Mouse (Mus musculus): ENCODE measurements around the gene Dync1i1. TPM values are rescaled to one million over a fixed set of nuclear protein-coding genes. Genes with fewer than 3 reads are reported as not detected.
"Not testable (repeated sequence)": the region's sequence is repeated elsewhere in the genome, so short reads cannot be mapped to it uniquely, and the experiment has no call there.

The Dync1i1 gene
- total RNA-seq (2021), result 100 to 1,000 TPM; 127 to 147 TPM

DNA sequence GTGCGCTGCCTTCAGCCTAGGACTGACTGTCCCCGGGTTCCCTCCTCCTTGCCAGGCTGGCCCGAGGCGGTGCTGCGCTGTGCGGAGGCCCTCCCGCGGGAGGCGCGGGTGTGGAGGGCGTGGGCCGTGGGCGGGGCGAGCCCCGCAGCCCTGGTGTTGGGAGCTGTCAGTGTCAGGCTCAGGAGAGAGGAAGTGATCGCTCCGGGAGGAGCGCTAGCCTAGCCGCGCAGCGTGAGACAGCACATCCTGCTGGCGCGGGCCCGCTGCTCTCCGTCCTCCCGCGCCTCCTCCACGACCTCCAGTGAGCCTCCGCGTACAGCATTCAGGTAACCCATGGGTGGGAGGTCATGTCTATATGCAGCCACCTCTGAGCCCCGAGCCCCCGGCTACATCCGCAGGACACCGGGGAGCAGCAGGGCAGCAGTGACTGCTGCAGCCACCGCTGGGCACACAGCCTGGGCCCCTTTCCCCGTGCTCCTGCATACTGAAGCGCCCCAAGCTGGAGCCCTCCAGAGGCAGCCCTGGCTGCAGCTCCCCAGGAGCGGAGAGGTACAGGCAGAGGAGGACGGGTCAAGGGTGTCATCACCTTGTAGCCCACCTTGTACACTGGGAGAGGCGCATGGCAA, at the start of gene Dync1i1:
Dync1i1 (plus strand) TSS at position 29 of the 626 bp plus-strand sequence.
- peak; percentile 78 to 84 for DNase-seq (ENCODE audit: low spot score in 2 of 2)
- intact Hi-C loops (cut with DNase I), result loop anchor here (1.0 to 5.0 kb wide), 3 partner anchors 42 to 80 kb away; no protein-coding TSS in a partner anchor

DNA sequence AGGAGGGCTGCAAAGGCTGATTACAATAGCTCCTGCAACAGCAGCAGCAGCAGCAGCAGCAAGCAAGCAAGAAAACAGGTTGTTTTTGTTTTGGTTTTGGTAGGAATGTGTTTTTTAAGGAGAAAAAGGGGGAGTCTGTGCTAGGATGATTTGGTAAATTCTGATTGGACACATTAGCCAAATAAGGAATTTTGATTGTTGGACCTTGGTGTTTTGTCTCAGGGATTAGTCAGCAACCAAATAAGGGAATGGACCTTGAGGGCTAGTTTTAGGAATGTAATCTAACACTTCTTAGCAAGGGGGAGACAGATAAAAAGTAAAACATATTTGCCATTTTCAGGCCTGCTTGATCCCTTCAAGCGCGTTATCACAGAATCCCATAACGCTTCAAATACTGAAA, 45.7 kb upstream of the Dync1i1 start:
- no peak for DNase-seq (ENCODE audit: low spot score in 2 of 2)
- intact Hi-C loops (cut with DNase I), result no loop called here

DNA sequence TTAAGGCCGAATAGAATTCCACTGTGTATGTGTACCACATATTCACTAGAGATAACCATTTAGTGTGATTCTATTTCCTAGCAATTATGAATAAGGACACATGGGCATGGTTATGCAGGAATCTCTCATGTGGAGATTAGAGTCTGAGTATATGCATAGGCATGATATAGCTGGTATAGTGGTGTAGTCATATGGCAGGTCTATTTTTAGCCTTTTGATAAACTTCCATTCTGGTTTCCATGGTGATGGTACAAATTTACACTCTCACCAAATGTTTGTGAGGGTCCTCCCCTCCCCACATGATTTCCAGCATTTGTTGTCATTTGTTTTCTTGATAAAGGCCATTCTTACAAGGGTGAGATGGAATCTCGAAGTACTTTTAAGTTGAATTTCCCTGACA, 23.6 kb upstream of the Dync1i1 start:
- intact Hi-C loops (cut with DNase I), result no loop called here
- no peak for DNase-seq (ENCODE audit: low spot score in 2 of 2)

DNA sequence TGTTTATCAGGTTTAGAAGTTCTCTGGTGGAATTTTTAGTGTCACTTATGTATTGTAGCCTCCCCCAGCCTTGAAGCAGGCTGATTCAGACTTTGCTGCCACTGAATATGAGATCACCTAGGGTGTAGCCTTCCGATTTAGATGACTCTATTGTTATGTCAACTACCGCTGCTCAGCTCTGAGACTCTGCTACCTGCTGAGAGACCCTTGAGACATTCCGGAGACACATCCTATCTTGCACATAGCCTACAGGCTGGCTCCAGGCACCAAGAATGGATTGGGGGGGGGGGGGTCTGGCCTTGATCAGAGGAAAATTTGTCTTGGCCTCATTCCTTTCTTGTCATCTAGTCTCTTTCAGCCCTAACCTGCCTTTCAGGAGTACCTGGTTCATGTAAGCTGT, 17.5 kb upstream of the Dync1i1 start:
- DNase-seq (ENCODE audit: low spot score in 2 of 2); intact Hi-C loops (cut with DNase I): not testable (repeated sequence)

DNA sequence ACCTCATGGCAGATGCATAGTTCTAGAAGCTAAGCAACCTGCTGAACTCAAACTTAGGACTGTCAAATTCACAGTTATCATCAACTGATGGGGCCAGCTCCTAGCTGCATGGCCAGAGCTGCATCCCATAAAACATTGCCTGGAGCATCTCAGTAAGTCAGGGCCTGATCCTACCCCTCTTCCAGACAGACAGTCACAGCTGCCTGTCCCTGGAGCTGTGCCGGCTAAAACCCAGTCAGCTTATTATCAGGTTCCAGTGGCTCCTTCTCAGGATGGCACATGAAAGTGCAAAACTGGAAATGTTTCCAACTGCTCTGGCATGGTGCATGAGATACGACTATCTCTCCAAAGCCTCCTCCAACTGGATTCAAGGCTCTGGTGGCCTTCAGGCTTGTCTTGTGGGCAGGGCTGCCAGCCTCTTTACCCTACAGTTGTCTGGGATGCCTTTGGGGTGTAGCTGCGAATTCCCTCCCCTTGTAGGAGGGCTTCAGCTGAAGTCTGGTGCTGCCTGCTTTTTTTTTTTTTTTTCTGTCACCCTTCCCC, 15.3 kb upstream of the Dync1i1 start:
- no peak for DNase-seq (ENCODE audit: low spot score in 2 of 2)
- intact Hi-C loops (cut with DNase I), result no loop called here

DNA sequence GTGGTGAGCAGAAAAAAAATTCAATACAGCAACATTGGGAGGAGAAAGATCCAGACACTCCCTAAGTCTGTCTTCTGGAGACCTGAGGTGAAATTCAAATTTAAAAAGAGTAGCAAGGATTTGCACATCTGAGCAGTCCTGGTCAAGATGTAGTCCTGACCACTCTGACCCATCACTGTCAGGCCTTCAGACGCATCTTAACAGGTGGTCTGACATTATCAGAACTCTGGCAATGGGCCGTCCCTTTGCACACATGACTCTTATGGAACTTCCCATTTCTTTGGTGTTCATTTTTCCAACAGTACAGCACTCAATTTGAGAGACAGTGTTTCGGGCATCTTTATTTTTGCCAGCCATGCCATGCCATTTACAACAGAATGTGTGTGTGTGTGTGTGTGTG, 12.8 kb upstream of the Dync1i1 start:
- no peak for DNase-seq (ENCODE audit: low spot score in 2 of 2)
- intact Hi-C loops (cut with DNase I), result no loop called here

DNA sequence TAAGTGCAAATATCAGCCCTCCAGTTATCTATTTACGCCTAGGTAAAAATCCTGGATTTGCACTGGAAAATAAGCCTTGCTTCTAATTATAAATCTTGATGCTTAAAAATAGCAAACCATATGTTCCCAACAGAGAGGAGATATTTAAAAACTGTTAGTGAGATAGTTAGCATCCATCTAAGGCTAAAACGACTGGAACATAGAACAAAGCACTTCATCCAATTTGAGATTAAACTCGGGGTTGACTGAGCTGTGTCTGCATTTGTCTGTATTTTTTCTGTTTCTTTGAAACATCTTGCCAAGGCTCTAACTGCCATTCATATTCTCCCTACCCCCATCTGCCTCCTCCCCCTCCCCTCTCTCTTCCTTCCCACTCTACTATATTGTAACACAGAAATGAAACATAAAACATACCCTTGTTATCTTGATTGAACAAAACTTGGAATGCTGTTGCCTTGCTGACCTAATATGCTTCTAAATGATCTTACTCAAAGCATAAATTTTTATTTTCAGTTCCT, 10.3 kb upstream of the Dync1i1 start:
- DNase-seq (ENCODE audit: low spot score in 2 of 2), result no peak
- intact Hi-C loops (cut with DNase I), result no loop called here

DNA sequence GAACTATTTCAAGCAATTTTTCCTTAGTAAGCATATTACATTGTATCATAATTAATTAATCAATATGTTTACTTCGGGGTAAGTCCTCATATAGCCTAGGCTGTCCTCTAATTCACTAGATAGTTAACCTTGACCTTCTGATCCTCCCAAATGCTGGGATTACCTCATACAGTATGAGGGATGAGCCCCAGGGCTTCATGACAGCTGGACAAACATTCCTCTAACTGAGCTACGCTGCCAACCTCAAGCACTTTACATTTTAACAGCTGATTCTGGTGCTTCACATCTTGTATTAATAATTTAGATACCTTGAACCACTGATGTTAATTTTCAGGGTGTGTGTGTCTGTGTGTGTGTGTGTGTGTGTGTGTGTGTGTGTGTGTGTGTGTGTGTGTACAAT, 6.5 kb upstream of the Dync1i1 start:
- DNase-seq (ENCODE audit: low spot score in 2 of 2), result no peak
- intact Hi-C loops (cut with DNase I), result no loop called here

DNA sequence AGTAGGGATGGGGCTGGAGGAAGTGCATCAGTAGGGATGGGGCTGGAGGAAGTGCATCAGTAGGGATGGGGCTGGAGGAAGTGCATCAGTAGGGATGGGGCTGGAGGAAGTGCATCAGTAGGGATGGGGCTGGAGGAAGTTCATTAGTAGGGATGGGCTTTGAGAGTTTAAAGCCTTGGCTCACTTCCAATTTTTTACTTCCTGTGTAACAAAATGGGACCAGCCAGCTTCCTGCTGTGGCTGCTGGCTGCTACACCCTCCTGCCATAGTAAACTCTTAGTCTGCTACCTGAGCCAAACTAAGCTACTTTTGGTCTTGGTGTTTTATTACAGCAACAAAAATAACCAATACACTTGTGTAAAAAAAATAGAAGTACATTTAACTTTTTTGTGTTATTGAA, 4.7 kb upstream of the Dync1i1 start:
- DNase-seq (ENCODE audit: low spot score in 2 of 2); intact Hi-C loops (cut with DNase I): not testable (repeated sequence)

DNA sequence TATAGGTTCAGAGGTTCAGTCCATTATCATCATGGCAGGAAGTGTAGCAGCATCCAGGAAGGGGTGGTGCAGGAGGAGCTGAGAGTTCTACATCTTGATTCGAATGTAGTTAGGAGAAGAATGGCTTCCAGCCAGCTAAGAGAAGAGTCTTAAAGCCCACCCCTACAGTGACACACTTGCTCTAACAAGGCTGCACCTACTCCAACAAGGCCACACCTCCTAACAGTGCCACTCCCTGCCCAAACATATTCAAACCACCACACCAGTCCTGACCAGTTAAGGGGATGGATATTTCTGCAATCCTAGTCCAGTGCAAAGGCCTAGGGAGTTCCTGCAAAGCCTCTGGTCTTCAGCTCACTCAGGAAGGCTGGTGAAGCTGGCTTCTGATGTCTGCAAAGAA, 1.5 kb upstream of the Dync1i1 start:
- no peak for DNase-seq (ENCODE audit: low spot score in 2 of 2)
- intact Hi-C loops (cut with DNase I), result no loop called here

DNA sequence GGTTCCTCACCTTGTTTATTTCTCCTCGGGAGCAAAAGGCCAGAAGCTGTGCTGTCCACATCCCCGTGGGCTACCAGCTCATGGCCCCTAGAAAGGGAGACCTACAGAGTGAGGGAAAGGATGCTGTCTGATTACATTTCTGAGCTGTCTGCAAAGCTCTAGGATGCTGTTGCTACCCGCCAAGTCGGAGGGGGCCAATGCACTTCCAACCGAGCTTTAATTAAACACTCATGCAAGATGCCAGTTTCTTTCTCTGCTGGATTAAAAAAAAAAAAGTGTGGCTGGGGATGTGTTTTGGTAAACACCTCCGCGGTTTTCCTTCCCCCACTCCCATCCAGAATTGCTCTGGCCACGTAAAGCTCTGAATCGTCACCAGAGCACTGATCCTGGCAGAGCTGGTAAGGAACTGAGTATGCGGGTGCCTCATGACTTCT, 815 bp downstream of the Dync1i1 start:
- DNase-seq (ENCODE audit: low spot score in 2 of 2), result peak; percentile 42 to 48
- intact Hi-C loops (cut with DNase I), result loop anchor here (5.0 kb wide), 2 partner anchors 41 to 66 kb away; no protein-coding TSS in a partner anchor

DNA sequence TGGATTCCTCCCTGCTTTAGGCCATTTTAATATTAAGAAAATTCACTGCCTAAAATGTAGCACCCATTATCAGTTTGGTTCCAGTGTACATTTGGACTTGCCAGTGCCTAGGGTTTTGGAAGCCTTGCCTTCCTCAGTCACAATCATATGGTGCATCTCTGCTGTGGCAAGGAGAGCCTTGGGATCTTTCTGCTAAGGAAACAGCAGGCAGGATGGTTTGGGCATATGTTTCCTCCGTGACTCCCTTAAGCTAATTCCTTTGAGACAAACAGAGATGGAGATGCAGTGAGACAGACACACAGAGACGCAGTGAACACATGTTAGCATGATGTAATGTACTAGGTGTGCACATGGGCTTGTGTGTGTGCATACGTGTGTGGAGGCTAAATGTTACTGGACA, 7.8 kb downstream of the Dync1i1 start:
- DNase-seq (ENCODE audit: low spot score in 2 of 2), result no peak
- intact Hi-C loops (cut with DNase I), result no loop called here

DNA sequence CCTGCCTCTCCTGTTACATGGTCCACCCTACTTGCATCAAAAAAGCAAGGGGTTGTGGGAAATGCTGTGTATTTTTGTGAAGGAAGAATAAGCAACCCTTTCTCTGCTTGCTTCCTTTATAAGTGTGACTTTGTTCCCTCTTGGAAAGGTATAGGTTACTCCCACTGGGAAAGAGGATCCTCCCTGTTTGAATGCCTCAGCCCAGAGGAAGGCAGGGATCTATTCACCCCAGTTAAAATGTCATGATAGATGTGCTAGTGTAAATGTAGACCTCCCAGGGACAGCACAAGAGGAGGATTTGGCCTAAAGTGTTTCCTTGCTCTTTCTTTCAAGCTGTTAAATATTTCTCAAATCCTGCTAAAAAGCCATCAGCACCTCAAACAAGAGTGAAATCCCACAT, 9.0 kb downstream of the Dync1i1 start:
- intact Hi-C loops (cut with DNase I), result no loop called here
- DNase-seq (ENCODE audit: low spot score in 2 of 2), result no peak

DNA sequence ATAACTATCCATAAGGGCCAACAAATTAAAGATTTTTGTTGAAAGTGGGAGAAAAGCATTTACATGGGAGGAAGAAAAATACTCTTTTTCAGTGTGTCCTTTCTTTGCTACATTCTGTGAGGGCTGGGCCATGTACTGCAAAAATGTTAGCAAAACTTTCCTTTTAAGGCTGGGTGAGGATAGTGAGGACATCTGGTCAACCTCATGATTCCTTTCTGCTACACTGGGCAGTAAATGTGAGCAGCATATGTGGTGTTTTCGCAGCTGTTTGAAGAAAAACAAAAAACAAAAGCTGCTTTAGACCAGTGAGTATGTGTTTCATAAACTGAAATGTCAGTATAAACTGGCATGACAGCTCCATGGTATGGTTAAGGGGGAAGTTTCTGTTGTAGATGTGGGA, 9.4 kb downstream of the Dync1i1 start:
- intact Hi-C loops (cut with DNase I), result no loop called here
- no peak for DNase-seq (ENCODE audit: low spot score in 2 of 2)

DNA sequence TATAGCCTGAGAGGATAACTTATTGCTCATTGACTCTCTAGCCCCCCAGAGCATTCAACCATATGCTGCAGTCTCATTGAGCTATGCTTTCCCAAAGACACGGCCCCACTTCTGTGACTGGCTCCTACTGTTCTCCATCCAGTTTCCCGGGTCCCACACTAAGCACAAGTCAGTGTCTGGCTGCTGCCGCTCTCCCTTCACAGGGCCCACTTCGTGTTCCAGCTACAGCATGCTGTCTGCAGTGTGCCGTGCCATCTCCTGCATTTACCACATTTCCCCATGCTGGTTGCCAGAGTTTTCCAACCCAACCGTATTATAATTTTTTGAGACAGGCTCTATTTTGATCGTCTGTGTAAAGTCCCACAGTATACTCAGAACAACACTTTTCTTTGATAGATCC, 14.3 kb downstream of the Dync1i1 start:
- DNase-seq (ENCODE audit: low spot score in 2 of 2), result peak in 1 of 2 experiments; percentile 14

DNA sequence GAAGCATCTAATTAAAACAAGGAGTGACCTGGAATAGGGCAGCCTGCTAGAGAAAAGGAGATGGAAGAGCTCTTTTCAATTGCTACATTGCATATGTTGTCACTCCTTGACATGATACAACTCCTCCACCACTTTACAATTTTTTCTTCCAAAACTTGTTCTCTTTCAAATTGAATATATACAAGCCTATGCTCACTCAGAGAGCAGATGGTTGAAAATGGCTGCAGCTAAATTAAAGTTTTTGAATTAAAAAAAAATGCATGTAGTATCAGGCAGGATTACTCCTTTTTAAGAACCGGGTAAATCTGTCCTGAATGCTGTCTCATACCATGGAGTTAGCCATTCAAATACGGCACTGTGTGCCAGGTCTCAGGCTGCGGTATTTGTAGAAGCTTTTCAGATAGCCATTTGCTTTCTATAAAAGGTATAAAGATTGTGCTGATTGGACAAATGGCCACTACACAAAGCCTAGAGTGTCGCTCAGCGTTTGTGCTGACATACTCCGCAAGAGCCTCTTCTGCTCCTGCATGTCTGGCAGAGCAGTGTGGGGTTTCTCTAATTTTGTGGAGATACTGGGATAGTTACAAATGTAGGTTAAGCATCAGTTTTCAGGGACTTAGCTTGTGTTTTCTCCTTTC, 16.1 kb downstream of the Dync1i1 start:
- DNase-seq (ENCODE audit: low spot score in 2 of 2), result no peak
- intact Hi-C loops (cut with DNase I), result no loop called here

More for the DNA sequence above, 14.3 kb downstream of the Dync1i1 start:
- intact Hi-C loops (cut with DNase I), result no loop called here

DNA sequence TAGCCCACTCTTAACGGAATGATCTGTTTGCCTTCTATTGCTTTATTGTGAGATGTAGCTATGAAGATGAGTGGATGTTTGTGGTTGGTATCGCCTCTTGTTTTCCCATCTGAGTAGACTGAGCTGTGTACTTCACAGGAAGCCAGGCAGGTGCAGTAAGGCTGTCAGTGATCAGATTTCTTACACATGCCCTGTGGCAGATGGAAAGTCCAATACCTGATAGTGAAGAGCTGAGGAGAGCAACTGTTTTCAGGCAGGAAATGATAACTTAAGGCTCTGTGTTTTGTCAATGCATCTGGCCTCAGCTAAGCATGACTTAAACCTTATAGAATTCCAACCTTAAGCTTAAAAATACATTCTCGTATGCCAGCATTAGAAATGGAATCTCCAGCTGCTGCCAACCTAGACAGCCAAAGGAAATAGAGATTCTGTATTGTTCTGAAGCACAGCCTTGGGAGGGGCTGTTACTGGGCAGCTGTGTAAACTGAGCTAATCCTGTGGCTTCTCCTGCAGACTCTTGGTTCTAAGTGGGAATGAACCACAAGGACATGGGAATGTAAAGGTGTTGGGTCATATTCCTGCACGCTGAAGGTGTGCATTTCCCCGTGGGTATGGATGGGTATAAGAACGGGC, 24.8 kb downstream of the Dync1i1 start:
- no peak for DNase-seq (ENCODE audit: low spot score in 2 of 2)
- intact Hi-C loops (cut with DNase I), result no loop called here

DNA sequence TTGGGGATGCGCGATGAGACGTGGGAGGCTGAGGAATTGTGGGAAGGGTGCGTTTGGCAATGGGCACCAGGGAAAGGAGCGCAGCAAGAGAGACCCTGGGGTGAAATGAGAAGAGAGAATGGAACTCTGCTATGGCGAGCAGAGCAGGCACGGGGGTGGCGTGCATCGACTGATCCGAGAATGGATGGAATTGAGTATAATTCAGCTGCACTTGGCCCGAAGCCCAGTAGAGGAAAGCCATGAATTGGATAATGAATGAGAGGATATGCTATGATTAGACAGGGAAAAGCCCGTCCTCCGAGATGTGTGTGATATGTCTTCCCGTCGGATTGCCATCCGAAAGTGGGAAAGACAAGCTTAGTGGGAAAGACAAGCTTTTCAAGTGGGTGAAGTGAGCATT, 26.7 kb downstream of the Dync1i1 start:
- intact Hi-C loops (cut with DNase I), result no loop called here

DNA sequence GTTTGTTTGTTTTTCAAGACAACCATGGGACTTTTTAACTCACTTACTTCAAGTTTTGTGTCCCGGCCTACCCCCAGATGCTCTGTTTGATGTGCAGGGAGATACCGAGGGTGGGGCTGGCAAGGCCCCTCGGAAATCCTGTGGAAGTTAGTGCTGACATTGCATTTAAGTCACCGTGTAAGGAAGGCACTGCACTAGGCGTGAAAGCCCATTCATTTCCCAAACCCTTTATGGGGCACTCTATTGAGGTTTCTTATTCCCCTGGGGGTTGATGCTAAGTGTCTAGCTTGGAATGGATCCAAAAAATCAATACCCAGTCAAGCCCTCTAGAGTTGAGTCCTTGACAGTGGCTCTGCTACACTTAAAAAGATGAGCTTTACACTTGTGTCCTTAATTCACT, 27.2 kb downstream of the Dync1i1 start:
- DNase-seq (ENCODE audit: low spot score in 2 of 2), result no peak
- intact Hi-C loops (cut with DNase I), result no loop called here

More for the DNA sequence above, 26.7 kb downstream of the Dync1i1 start:
- peak; percentile 33 to 46 for DNase-seq (ENCODE audit: low spot score in 2 of 2)

DNA sequence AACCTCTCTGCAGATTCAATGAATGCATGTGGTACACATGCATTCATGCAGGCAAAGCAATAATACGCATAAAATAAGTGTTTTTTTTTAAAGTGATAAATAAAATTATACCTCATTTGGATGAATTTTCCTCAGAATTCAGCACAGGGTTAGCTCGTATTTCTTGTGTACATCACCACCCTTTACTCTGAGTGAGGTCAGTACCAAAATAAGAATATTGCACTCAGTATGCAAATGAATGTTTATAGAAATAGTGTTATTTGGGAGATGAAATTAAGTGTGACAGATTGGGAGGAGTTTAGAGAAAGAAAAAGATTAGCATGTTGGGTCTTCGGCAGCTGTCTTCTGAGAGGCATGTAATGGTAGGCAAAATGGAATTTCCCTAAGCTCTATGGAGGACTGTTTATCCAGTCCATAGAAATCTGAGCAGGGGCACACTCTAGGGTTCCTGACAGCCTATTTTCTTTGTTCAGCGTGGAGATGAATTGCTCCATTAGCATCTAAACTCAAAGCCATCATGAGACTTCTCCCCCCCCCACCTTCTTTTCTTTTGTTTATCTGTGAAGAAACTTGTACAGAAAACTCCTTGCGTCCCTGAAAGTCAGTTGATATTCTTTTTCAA, 31.2 kb downstream of the Dync1i1 start:
- intact Hi-C loops (cut with DNase I), result no loop called here
- DNase-seq (ENCODE audit: low spot score in 2 of 2), result no peak

All from left cerebral cortex, postnatal 36 days (tissue).